Mouse (Mus musculus): Measurements from ENCODE around the gene Zfp618. TPM values are rescaled to one million over a fixed set of nuclear protein-coding genes. Genes with fewer than 3 reads are reported as not detected.

Gene Zfp618
- polyA plus RNA-seq, 1 experiment from 2014 or later: 39.5 TPM

GRCm38 (mm10) chr4:63056641-63057415 lies 91.5 kb downstream of the Zfp618 start:
- Histone ChIP-seq H3K27me3 (no peaks in the 10 kb centered on the region), H3K4me3 (replicated peaks) (no peak overlapping the region), H3K4me2 (peak overlapping the region; percentile 30; the same call in 1 of the 2 replicates), H3K9ac (no peak overlapping the region), H3K9me3 (replicated peaks) (no peaks in the 10 kb centered on the region), H3K4me1 (peaks cover 92% of the 10 kb centered on the region), H3K27ac (peak overlapping the region; percentile 96), H3K36me3 (no peaks in the 10 kb centered on the region)
- 0 out of 2 replicates have a peak, but pooled peaks have one; percentile 13 for ATAC-seq (replicated peaks; ENCODE audit: low FRiP score)
- WGBS: 19% methylated on average over 7 of the region's 7 CpGs

- Histone ChIP-seq H3K9ac (no peak overlapping the region), H3K4me2 (no peak overlapping the region), H3K27me3 (no peaks in the 10 kb centered on the region), H3K4me1 (peaks cover 84% of the 10 kb centered on the region), H3K36me3 (peaks cover 4% of the 10 kb centered on the region), H3K9me3 (replicated peaks) (no peaks in the 10 kb centered on the region), H3K27ac (0 out of 2 replicates have a peak overlapping the region, but pooled peaks have one; percentile 9), H3K4me3 (replicated peaks) (no peak overlapping the region)
- WGBS: 36% methylated on average over 5 of the region's 5 CpGs
- ATAC-seq (replicated peaks; ENCODE audit: low FRiP score): no peak
Measured at GRCm38 (mm10) chr4:63057581-63057980, 92.2 kb downstream of the Zfp618 start.

GRCm38 (mm10) chr4:63058686-63059085 lies 93.3 kb downstream of the Zfp618 start:
- H3K4me1 ChIP-seq: peaks cover 73% of the 10 kb centered on the region

GRCm38 (mm10) chr4:63060358-63060757 lies 95.0 kb downstream of the Zfp618 start:
- 75% methylated on average over 6 of the region's 6 CpGs for WGBS
- peaks cover 15% of the 10 kb centered on the region for H3K36me3 ChIP-seq
- H3K9me3 ChIP-seq (replicated peaks): no peaks in the 10 kb centered on the region
- H3K27ac ChIP-seq: peak overlapping the region; percentile 25
- H3K4me3 ChIP-seq (replicated peaks): no peak overlapping the region
- no peaks in the 10 kb centered on the region for H3K27me3 ChIP-seq
- ATAC-seq (replicated peaks; ENCODE audit: low FRiP score): 0 out of 2 replicates have a peak, but pooled peaks have one; percentile 12
- H3K9ac ChIP-seq: no peak overlapping the region
- H3K4me2 ChIP-seq: no peak overlapping the region
- H3K4me1 ChIP-seq: peaks cover 67% of the 10 kb centered on the region

More at GRCm38 (mm10) chr4:63058686-63059085, 93.3 kb downstream of the Zfp618 start:
- Histone ChIP-seq H3K4me3 (replicated peaks) (no peak overlapping the region), H3K9me3 (replicated peaks) (no peaks in the 10 kb centered on the region), H3K9ac (no peak overlapping the region), H3K36me3 (peaks cover 15% of the 10 kb centered on the region), H3K27ac (no peak overlapping the region; the same call in 1 of the 2 replicates), H3K27me3 (no peaks in the 10 kb centered on the region), H3K4me2 (no peak overlapping the region)
- no peak for ATAC-seq (replicated peaks; ENCODE audit: low FRiP score)
- WGBS: 90% methylated on average over 4 of the region's 4 CpGs

- WGBS: 95% methylated on average over 6 of the region's 6 CpGs
- H3K27me3 ChIP-seq: no peaks in the 10 kb centered on the region
- H3K4me1 ChIP-seq: peaks cover 66% of the 10 kb centered on the region
- H3K4me2 ChIP-seq: no peak overlapping the region
- H3K4me3 ChIP-seq (replicated peaks): no peak overlapping the region
- no peak overlapping the region for H3K9ac ChIP-seq
- 0 out of 2 replicates have a peak overlapping the region, but pooled peaks have one; percentile 25 for H3K27ac ChIP-seq
- ATAC-seq (replicated peaks; ENCODE audit: low FRiP score): no peak
- H3K9me3 ChIP-seq (replicated peaks): no peaks in the 10 kb centered on the region
- H3K36me3 ChIP-seq: peaks cover 15% of the 10 kb centered on the region
Measured at GRCm38 (mm10) chr4:63061411-63061810, 96.0 kb downstream of the Zfp618 start.

GRCm38 (mm10) chr4:63063360-63063759 lies 98.0 kb downstream of the Zfp618 start:
- H3K4me2 ChIP-seq: no peak overlapping the region
- peaks cover 68% of the 10 kb centered on the region for H3K4me1 ChIP-seq
- no peak overlapping the region for H3K9ac ChIP-seq
- H3K4me3 ChIP-seq (replicated peaks): no peak overlapping the region
- ATAC-seq (replicated peaks; ENCODE audit: low FRiP score): no peak
- no peaks in the 10 kb centered on the region for H3K27me3 ChIP-seq
- peaks cover 15% of the 10 kb centered on the region for H3K36me3 ChIP-seq
- H3K27ac ChIP-seq: no peak overlapping the region; the same call in 1 of the 2 replicates
- no peaks in the 10 kb centered on the region for H3K9me3 ChIP-seq (replicated peaks)
- 94% methylated on average over 4 of the region's 4 CpGs for WGBS

- peak overlapping the region; percentile 73 for H3K27ac ChIP-seq
- no peaks in the 10 kb centered on the region for H3K27me3 ChIP-seq
- peaks cover 15% of the 10 kb centered on the region for H3K36me3 ChIP-seq
- H3K4me3 ChIP-seq (replicated peaks): no peak overlapping the region
- H3K4me1 ChIP-seq: peaks cover 69% of the 10 kb centered on the region
- ATAC-seq (replicated peaks; ENCODE audit: low FRiP score): no peak
- H3K9ac ChIP-seq: no peak overlapping the region
- H3K4me2 ChIP-seq: no peak overlapping the region
- 39% methylated on average over 9 of the region's 9 CpGs for WGBS
- H3K9me3 ChIP-seq (replicated peaks): no peaks in the 10 kb centered on the region
Measured at GRCm38 (mm10) chr4:63064911-63065310, 99.5 kb downstream of the Zfp618 start.

- Histone ChIP-seq H3K36me3 (peaks cover 15% of the 10 kb centered on the region), H3K27me3 (no peaks in the 10 kb centered on the region), H3K9me3 (replicated peaks) (no peaks in the 10 kb centered on the region), H3K4me2 (no peak overlapping the region), H3K27ac (peak overlapping the region; percentile 87), H3K9ac (no peak overlapping the region), H3K4me3 (replicated peaks) (no peak overlapping the region), H3K4me1 (peaks cover 70% of the 10 kb centered on the region)
- 81% methylated on average over 4 of the region's 4 CpGs for WGBS
- no peak for ATAC-seq (replicated peaks; ENCODE audit: low FRiP score)
Measured at GRCm38 (mm10) chr4:63066796-63067195, 101.4 kb downstream of the Zfp618 start.

- H3K9me3 ChIP-seq (replicated peaks): no peaks in the 10 kb centered on the region
- no peak overlapping the region for H3K9ac ChIP-seq
- H3K4me2 ChIP-seq: 0 out of 2 replicates have a peak overlapping the region, but pooled peaks have one; percentile 25
- WGBS: 41% methylated on average over 6 of the region's 6 CpGs
- H3K4me1 ChIP-seq: peaks cover 80% of the 10 kb centered on the region
- ATAC-seq (replicated peaks; ENCODE audit: low FRiP score): peak; percentile 40; the same call in 1 of the 2 replicates
- H3K27me3 ChIP-seq: no peaks in the 10 kb centered on the region
- H3K36me3 ChIP-seq: peaks cover 9% of the 10 kb centered on the region
- no peak overlapping the region for H3K4me3 ChIP-seq (replicated peaks)
- H3K27ac ChIP-seq: peak overlapping the region; percentile 87
Measured at GRCm38 (mm10) chr4:63067822-63068221, 102.4 kb downstream of the Zfp618 start.

GRCm38 (mm10) chr4:63068499-63069175 lies 103.3 kb downstream of the Zfp618 start:
- no peak overlapping the region for H3K9ac ChIP-seq
- 65% methylated on average over 12 of the region's 12 CpGs for WGBS
- ATAC-seq (replicated peaks; ENCODE audit: low FRiP score): no peak
- peaks cover under 1% of the 10 kb centered on the region; the same call in 1 of the 2 replicates for H3K36me3 ChIP-seq
- H3K4me1 ChIP-seq: peaks cover 86% of the 10 kb centered on the region
- no peaks in the 10 kb centered on the region for H3K9me3 ChIP-seq (replicated peaks)
- no peak overlapping the region for H3K4me2 ChIP-seq
- no peak overlapping the region for H3K4me3 ChIP-seq (replicated peaks)
- H3K27me3 ChIP-seq: no peaks in the 10 kb centered on the region
- peak overlapping the region; percentile 87 for H3K27ac ChIP-seq

- Histone ChIP-seq H3K27me3 (no peaks in the 10 kb centered on the region), H3K4me3 (replicated peaks) (no peak overlapping the region), H3K27ac (peak overlapping the region; percentile 86), H3K36me3 (0 out of 2 replicates have a peak, but pooled peaks cover 4% of the 10 kb centered on the region), H3K9me3 (replicated peaks) (no peaks in the 10 kb centered on the region), H3K4me1 (peaks cover 64% of the 10 kb centered on the region), H3K4me2 (no peak overlapping the region), H3K9ac (no peak overlapping the region)
- WGBS: 29% methylated on average over 15 of the region's 15 CpGs
- ATAC-seq (replicated peaks; ENCODE audit: low FRiP score): peak; percentile 80
Measured at GRCm38 (mm10) chr4:63071413-63072260, 106.3 kb downstream of the Zfp618 start.
